Mouse (Mus musculus) heart, adult 8-10 months (tissue): Measurements from ENCODE around the gene Mlkl. TPM values are rescaled to one million over a fixed set of nuclear protein-coding genes. Genes with fewer than 3 reads are reported as not detected.
"Not testable (repeated sequence)": the region's sequence is repeated elsewhere in the genome, so short reads cannot be mapped to it uniquely, and the experiment has no call there.

Source experiments
- DNase-seq: peaks from one replicate; pipeline ENCODE4 v3.0.0; 2022; ENCODE audit warnings: low spot score
- total RNA-seq, 4 experiments: library from RNA; stranded (reverse); gene quantifications; 2 replicates each; pipeline ENCODE4 v1.2.4; 2022

Mlkl gene
- total RNA-seq, 4 experiments from 2014 or later, result 1.8 to 3.0 (median 2.6) TPM

GRCm38 (mm10) chr8:111313961-111314360 lies 24.0 kb downstream of the Mlkl start:
- DNase-seq, result not testable (repeated sequence)

- DNase-seq, result no peak
These were observed 25.2 kb downstream of the Mlkl start for GRCm38 (mm10) chr8:111312758-111313162.

DNA sequence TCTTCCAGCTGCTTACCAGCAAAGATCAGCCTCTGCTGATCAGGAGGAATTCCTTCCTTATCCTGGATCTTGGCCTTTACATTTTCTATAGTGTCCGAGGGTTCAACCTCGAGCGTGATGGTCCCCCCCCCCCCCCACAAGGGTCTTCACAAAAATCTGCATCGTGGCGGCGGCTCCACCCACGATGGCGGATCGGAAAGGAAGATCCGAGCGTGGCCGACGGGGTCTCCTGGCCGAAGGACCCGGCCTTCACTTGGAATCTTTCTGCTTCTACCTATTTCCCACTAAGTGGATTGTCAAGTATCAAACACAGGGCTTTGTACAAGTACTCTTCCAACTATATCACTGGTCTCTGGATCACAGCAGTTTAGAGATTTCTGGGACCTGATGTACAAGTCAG lies 28.0 kb downstream of the Mlkl start:
- DNase-seq, result not testable (repeated sequence)

DNA sequence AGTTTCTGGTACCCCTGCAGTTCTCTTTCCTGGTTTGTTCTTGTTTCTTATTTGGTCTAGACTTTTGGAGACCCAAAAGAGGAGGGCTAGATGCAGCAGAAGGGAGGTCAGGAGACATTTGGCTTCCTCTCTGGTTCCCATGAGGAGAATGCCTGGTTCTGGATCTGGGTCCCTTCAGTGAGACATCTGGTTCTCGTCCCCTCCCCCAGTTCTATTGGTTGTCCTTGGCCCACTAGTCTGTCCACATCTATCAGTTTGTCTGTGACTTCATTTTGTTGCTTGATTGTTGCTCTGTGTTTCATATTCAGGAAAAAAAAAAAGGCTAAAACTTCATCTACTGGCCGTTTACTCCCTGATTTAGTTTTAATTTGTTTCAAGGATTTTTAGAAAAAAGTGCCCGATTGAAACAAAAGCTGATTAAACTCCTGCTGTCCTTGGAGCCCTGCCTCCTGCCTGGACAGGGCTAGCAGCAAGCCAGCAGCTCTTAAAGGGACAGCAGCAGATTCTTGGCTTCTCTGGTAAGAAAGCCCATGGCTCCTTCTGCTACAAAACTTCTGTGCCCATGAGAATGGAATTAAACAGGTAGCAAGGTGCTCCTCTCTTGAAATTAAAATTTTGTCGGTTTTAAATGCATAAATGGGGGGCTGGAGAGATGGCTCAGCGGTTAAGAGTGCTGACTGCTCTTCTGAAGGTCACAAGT lies 32.8 kb downstream of the Mlkl start:
- DNase-seq, result no peak

- no peak for DNase-seq
These were observed 33.6 kb downstream of the Mlkl start for GRCm38 (mm10) chr8:111304359-111304758.

DNA sequence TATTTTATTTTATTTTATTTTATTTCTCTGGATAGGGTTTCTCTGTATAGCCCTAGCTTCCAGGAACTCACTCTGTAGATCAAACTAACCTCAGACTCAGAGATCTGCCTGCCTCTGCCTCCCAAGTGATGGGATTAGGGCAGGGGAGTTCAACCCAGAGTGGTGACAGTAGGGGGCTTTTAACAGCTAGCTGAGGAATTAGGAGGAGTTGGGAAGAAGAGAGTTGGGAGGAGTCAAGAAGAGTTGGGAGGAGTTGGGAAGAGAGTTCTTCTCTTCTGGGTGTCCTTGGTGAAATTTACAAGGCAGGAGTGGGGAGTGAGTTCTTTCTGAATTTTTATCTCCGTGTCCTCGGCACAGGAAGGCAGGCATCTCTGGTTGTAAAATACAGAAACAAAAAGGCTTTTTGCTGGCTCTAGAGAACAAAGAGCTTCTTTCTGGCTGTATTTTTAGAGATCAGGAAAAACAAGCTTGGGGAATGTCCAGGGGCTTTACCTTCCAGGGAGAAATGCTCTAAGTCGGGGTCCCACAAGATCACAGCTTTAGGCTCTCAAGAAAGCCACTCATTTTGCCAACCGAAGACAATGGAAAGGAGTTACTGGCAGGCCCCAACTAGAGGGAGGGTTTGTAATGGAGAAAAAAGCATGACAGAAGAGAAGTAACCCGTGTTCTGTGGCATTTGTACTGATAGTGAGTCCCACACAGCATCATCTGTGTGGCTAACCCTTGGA lies 34.7 kb downstream of the Mlkl start:
- DNase-seq, result not testable (repeated sequence)

DNA sequence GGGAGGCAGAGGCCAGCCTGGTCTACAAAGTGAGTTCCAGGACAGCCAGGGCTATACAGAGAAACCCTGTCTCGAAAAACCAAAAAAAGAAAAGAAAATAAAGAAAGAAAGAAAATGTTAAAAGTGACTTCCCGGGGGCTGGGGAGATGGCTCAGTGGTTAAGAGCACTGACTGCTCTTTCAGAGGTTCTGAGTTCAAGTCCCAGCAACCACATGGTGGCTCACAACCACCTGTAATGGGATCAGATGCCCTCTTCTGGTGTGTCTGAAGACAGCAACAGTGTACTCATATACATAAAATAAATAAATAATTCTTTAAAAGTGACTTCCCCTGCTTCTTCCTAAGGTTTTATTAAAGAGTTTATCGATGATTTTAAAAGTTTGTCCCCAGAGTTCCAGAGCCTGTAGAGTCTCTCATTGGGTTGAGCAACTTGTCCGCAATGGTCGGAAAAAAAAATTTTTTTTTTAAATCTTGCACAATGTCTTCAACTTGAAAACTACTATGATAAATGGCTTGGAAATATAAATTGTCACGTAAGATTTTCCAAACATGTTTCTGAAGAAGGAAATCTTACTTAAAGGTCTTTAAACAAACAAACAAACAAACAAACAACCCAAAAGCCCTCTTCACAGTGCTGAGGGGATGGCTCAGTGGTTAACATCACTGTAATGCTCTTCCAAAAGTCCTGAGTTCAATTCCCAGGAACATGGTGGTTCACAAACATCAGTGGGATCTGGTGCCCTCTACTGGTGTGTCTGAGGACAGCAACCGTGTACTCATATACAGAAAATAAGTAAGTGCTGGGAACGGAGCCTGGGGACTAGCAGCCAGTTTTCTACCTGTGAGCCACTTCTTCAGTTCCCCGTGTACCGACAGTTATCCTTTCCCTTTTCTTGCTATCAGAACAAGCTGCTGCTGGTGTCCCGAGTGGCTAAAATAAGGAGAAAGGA lies 37.1 kb downstream of the Mlkl start:
- DNase-seq, result no peak

DNA sequence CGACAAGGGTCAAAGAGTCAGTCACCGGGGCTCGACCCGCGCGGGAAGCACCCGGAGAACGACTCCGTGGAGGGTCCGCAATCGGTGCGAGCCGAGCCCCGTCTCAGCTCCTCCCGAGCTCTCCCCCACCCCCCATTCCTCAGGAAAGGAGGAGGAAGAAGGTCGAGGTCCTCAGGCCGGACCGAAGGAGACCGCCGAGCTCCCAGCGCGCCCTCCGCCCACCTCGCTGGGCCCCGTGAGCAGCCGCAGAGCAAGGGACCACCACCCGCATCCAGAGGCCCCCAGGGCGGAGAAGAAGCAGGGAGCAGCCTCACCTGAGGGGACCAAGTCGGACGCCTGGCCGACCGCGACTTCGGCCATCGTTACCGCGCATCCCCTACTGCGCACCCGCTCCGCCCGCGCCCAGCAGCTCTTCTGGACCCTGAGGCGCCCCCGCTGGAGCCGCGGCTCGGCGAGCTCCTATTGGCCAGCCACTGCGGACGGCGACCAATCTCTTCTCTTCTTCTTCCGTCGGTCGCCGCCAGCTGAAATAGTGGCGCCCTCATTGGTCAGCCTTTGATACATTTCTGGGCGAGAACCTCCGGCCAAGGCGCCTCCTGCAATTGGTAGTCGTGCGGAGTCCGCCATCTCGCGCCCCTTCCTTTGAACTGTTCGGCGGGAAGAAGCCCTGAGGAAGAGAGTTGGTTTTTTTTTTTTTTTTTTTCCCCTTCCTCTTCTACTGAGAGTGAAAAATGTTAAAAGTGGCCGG lies 38.0 kb downstream of the Mlkl start, which contains the start of gene Rfwd3:
Rfwd3 (minus strand) TSS at position 402 of the 748 bp plus-strand sequence.
- peak; percentile 97 for DNase-seq

- DNase-seq, result no peak
These were observed 38.6 kb downstream of the Mlkl start for GRCm38 (mm10) chr8:111299363-111299820.

- no peak for DNase-seq
These were observed 40.0 kb downstream of the Mlkl start for GRCm38 (mm10) chr8:111298011-111298410.

GRCm38 (mm10) chr8:111291733-111292132 lies 46.2 kb downstream of the Mlkl start:
- DNase-seq, result no peak

- DNase-seq, result no peak
These were observed 47.4 kb downstream of the Mlkl start for GRCm38 (mm10) chr8:111290586-111290985.

DNA sequence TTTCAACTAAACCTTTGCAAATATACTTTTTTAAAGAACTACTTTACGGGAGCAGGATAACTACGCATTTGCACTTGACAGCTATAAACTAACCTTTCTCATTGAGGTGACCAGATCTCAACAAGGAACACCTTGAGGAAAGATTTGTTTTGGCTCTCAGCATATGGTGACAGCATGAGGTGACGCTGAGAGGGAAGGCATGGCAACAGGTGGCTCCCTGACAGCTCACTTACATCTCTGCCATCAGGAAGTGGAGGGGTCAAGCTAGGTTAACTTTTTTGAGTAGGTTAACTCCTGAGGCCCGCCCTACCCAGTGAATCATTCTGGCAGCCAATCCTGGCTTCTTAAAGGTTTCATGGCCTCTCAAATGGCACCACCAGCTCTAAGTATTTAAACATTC lies 52.4 kb downstream of the Mlkl start:
- no peak for DNase-seq

- no peak for DNase-seq
These were observed 55.9 kb downstream of the Mlkl start for GRCm38 (mm10) chr8:111282093-111282492.

DNA sequence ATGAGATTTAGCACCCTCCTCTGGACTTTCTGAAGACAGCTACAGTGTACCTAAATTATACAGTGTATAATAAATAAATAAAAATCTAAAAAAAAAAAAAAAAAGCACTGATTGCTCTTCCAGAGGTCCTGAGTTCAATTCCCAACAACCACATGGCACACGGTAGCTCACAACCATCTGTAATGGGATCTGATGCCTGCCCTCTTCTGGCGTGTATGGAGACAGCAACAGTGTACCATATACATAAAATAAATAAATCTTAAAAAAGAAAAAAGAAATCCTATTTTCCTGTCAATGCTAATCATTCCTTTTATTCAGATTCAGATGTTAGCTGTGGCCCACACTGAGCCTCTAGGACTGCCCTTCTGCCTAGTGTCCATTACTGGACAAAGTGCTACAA lies 69.7 kb downstream of the Mlkl start:
- no peak for DNase-seq

DNA sequence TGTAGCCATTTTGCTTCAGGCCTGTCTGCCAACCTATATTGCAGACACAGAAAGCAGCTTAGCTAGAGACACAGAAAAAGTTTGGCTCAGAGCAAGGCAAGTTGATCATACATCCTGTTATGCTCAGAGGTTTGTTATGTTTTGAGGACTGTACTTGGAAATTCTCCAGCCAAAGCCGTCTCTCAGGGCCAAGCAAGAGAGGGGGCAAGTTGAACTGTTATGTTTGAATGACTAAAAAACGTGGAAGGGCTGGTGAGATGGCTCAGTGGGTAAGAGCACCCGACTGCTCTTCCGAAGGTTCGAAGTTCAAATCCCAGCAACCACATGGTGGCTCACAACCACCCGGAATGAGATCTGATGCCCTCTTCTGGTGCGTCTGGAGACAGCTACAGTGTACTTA lies 71.8 kb downstream of the Mlkl start:
- not testable (repeated sequence) for DNase-seq

- DNase-seq, result no peak
These were observed 73.2 kb downstream of the Mlkl start for GRCm38 (mm10) chr8:111264693-111265220.

- peak; percentile 36 for DNase-seq
These were observed 76.0 kb downstream of the Mlkl start for GRCm38 (mm10) chr8:111261981-111262381.
